Mouse (Mus musculus) bone marrow macrophage, adult 2 months (primary cell): Measurements from ENCODE around the gene Hoxc11. TPM values are rescaled to one million over a fixed set of nuclear protein-coding genes. Genes with fewer than 3 reads are reported as not detected.

Source experiments
- H3K27ac ChIP-seq: 2 replicates; pipeline ENCODE4 v1.5.1; 2012; ENCODE audit warnings: low read depth, low read length; ENCODE audit not compliant: insufficient read depth
- H3K4me1 ChIP-seq: 2 replicates; pipeline ENCODE4 v1.6.1; 2012; ENCODE audit warnings: low read length; ENCODE audit not compliant: control insufficient read depth, insufficient read depth
- H3K4me3 ChIP-seq: 2 replicates; pipeline ENCODE4 v1.5.1; 2012; ENCODE audit warnings: mild to moderate bottlenecking, low read length, moderate library complexity; ENCODE audit not compliant: insufficient read depth
- CTCF ChIP-seq: IDR thresholded peaks from 2 replicates; pipeline ENCODE4 v1.5.1; 2012; ENCODE audit warnings: low read depth, mild to moderate bottlenecking, low read length, moderate library complexity
- POLR2A ChIP-seq: IDR thresholded peaks from 2 replicates; pipeline ENCODE4 v1.6.1; 2012; ENCODE audit warnings: mild to moderate bottlenecking, low read depth, low read length, borderline replicate concordance
- polyA plus RNA-seq: library from polyadenylated mRNA; stranded (reverse); fragments of >200 nt; gene quantifications from 2 replicates; pipeline ENCODE4 v1.2.4, GENCODE M21; 2012; ENCODE audit not compliant: missing spikeins, insufficient read depth, insufficient read length

Gene Hoxc11
- polyA plus RNA-seq, 1 experiment, result not detected

DNA sequence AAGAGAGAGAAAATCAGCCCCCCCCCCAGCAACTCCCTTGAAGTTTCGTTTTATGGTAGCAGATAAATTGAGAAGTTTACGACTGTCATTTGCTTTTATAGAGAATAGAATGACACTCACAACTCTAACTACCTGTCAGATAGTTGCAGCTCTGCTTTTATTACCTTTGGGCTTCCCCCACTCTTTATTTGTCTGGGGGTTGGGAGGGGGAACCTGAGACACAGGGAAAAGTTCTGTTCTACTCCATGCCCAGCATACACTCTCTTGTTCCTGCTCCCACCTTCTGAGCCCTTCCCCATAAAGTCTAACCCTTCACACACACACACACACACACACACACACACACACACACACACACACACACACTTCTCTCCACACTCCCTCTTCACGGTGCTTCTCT lies 38.6 kb downstream of the Hoxc11 start:
- Histone ChIP-seq H3K4me3 (no peak overlapping the region), H3K27ac (no peak overlapping the region), H3K4me1 (no peaks in the 10 kb centered on the region)
- no peak for TF ChIP-seq CTCF
- no peak for TF ChIP-seq POLR2A

DNA sequence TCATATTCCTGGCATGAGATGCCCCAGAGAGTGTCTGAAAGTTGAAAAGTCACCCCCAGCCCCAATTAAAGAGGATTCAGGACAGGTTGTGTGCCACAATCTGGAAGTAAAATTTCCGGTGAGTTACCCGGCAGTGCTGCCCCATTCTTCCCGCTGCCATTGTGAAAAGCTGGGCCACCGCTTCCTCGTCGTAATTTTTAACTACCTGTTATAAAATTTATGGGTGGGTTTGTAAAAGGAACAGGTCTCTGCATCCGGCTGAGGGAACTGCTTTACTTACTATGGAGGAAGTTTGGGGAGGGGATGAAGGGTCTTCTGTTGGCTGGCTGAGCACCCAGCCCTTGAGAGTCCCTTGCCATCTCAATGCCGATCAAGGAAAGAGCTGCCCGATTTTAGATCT lies 42.3 kb downstream of the Hoxc11 start:
- no peak overlapping the region for H3K27ac ChIP-seq
- H3K4me3 ChIP-seq, result no peak overlapping the region
- no peaks in the 10 kb centered on the region for H3K4me1 ChIP-seq
- no peak for TF ChIP-seq POLR2A
- TF ChIP-seq CTCF, result no peak

DNA sequence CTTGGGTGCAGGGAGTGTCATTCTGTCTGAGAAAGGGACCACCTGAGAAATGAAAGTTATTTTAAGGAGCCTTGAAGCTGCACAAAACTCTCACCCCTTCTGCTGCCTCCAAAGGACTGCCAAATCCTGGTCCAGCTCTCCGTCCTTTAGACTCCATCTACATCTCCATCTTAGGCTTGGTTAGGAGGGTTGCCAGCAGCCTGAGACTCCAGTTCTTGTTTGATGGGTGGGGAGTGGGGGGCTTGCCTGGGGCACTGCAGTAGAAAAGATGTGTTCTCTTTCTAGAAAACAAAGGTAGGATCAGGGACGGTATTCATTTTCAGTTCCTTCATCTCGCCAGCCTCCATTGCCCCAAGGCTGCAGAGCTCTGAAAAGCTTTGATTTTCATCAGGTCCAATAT lies 43.2 kb downstream of the Hoxc11 start:
- no peak overlapping the region for H3K27ac ChIP-seq

DNA sequence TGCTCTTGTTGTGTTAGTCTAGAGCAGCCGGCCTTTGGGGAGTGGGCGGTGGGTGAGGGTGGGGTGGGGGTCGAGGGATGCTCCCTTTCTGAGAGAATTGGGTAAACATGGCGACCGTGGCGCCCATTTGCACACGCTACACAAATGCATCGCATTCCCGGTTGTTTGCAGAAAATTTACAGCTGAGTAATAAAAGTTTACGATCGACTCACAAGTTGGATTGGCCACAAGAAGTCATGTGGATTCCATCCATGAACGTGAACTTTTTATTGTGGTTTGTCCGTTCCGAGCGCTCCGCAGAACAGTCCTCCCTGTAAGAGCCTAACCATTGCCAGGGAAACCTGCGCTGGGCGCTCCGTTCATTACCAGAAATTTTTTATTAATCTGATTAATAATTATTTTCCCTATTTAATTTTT lies 43.7 kb downstream of the Hoxc11 start, which contains the start of gene Hoxc6:
Hoxc6 (plus strand) TSS at position 319 of the 417 bp plus-strand sequence.
- Histone ChIP-seq H3K27ac (no peak within 1 kb of the TSS), H3K4me1 (no peaks in the 10 kb centered on the region), H3K4me3 (peak within 1 kb of the TSS; percentile 46)
- TF ChIP-seq CTCF, result no peak

More for the DNA sequence above, 43.2 kb downstream of the Hoxc11 start:
- TF ChIP-seq POLR2A (no peak), CTCF (no peak)
- no peaks in the 10 kb centered on the region for H3K4me1 ChIP-seq
- H3K4me3 ChIP-seq, result no peak overlapping the region

DNA sequence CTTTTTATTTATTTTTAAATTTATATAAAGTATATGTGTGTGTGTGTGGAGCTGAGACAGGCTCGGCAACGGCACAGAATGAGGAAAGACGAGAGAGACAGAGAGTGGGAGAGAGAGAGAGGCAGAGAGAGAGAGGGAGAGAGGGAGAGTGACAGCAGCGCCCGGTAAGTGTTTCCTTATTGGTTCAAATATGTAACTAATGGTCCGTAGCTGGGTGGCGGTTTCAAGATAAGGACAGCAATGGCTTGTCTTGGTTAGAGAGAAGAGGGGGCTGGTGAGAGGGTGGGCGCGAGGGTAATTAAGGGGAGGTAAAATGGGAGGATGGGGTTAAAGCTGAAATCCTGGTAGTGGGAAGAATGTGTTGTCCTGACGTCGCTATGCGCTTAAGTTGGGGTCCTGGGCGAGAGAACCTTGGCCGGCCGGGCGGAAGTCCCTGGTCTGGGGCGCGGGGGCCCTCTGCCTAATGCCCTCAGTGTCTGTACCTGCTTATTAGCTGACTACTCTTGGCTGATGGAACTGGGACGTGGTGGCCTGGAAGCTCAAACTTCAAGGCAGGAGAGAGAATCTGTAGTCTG lies 44.5 kb downstream of the Hoxc11 start:
- peak overlapping the region; percentile 46; the same call in 1 of the 2 replicates for H3K4me3 ChIP-seq

DNA sequence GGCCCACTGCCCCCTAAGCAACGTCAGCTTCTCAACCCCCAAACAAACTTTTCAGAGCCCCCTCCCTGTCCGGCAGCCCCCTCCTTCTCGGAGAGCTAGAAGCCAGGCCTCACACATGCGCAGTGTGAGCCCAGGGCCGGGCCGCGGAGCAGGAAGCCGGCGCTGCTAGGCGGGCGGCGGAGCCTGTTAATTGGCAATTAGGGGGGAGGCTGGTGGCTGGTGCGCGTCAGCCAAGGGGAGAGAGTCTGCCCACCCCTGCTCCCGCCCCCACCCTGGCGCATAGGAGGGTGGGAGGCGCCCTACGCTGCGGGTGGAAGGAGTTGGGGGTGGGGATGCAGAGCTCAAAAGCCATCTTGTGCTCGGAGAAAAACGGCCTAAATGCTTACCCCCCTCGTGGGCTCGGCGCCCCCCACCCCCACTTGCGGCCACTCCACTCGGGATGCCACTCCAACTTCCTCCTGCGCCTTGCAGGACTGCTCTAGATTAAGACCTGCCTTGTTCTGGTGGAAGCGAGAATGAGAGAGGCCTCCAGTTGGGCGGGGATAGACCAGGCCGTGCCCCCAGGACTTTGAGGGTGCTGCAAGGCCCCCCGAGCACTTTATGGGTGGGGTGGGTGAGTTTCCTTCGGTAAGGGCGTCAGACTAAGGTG lies 45.1 kb downstream of the Hoxc11 start:
- Histone ChIP-seq H3K4me3 (peak overlapping the region; percentile 46), H3K27ac (no peak overlapping the region), H3K4me1 (no peaks in the 10 kb centered on the region)
- TF ChIP-seq CTCF (no peak), POLR2A (no peak)

More for the DNA sequence above, 44.5 kb downstream of the Hoxc11 start:
- H3K4me1 ChIP-seq, result no peaks in the 10 kb centered on the region
- no peak overlapping the region for H3K27ac ChIP-seq
- TF ChIP-seq CTCF, result no peak
- TF ChIP-seq POLR2A, result no peak

DNA sequence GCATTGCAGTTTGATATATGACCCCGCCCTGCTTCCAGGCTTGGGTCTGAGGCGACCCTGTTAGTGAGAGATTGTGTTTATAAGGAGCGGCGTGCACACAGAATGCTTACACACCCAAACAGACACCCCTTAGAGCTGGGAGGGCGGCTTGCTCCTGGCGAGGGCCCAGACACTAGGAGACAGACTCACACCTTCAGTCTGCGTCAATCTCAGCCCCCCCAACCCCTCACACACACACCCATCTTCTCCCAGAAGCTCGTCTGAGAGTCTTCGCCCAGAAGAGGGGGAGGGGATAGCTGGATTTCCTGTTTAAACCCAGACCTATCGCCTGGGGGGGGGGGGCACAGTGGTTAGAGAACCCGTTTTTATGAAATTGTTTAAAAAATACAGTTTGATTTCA lies 45.7 kb downstream of the Hoxc11 start:
- Histone ChIP-seq H3K4me3 (no peak overlapping the region), H3K27ac (no peak overlapping the region), H3K4me1 (no peaks in the 10 kb centered on the region)
- TF ChIP-seq POLR2A (no peak), CTCF (no peak)

DNA sequence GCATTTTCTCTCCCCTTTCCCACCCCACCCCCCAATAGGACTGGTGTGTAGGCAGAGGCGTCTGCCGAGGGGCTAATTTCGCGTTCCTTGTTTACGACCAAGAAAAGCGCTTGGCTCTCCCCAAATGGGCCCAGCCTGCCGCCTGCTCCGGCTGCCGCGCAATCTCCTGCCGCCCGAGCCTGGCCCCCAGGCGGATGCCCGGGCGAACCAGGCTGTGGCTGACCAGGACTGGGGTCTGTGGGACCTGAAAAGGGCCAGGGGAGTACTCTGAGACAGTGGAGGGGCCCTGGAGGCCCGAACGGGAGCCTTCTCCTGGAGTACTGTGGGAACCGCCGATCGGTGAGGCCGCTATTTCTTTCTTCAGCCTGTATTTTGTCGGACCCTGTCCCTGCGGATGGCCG lies 46.3 kb downstream of the Hoxc11 start:
- no peak overlapping the region for H3K27ac ChIP-seq
- no peak overlapping the region for H3K4me3 ChIP-seq

DNA sequence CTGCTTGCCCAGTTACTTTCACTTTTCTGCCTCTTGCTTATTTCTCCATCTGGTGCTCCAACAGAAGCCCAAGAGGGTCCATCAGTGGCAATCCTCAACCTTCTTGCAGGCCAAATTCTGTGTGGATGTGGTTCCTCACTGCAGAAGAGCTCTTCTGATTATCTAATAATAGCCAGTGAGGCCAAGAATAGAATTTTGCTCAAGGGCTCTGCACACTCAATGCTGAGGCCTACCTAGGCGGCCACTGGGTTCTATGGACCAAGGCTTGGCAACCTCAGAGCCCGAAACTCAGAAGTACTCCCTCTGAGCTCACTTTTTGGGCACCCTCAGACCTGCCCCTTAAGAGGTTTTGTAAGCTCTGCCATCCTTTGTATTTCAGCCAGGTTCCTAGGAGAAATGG lies 47.1 kb downstream of the Hoxc11 start:
- no peak overlapping the region for H3K27ac ChIP-seq
- no peak overlapping the region for H3K4me3 ChIP-seq
- H3K4me1 ChIP-seq, result no peaks in the 10 kb centered on the region
- no peak for TF ChIP-seq CTCF
- TF ChIP-seq POLR2A, result no peak

More for the DNA sequence above, 46.3 kb downstream of the Hoxc11 start:
- no peaks in the 10 kb centered on the region for H3K4me1 ChIP-seq
- no peak for TF ChIP-seq CTCF
- TF ChIP-seq POLR2A, result no peak

DNA sequence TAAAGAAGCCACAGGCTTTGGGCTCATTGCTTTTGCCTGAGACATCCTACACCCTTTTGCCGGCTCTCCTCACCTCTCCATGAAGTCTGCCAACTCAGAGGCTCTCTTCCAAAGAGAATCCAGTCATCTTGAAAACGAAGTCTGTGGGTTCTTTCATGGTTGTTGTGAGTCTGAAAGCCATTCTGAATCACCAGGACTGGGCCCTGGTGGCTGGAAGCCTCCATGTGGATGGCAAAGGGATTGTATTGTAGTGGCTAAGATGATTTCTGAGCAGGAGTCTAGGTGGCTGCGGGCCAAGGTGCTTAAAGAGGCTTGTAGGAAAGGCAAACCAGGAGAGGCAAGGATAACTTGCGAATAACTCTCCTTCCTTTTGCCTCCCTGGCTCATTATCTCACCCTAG lies 47.9 kb downstream of the Hoxc11 start:
- TF ChIP-seq POLR2A, result no peak
- no peak for TF ChIP-seq CTCF
- H3K4me1 ChIP-seq, result no peaks in the 10 kb centered on the region
- no peak overlapping the region for H3K4me3 ChIP-seq
- H3K27ac ChIP-seq, result no peak overlapping the region
